Mouse (Mus musculus): ENCODE results near the gene Soat2.

DNA sequence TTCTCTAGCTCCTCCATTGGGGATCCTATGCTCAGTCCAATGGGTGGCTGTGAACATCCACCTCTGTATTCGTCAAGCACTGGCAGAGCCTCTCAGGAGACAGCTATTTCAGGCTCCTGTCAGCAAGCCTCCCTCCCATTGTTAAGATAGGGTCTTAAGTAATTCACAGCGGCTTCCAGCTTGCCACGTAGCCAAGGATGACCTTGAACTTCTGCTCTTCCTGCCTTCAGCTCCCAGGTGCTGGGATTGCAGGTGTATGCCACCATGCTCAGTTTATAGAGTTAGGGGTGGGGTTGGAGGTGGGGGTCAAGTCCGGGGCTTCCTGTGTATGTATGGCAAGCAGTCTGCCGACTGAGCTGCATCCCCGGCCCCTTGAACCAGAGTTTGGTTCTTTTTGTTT lies 61.6 kb downstream of the Soat2 start:
- TF ChIP-seq CTCF (IDR thresholded peaks at IDR 0.05; ENCODE audit: control insufficient read depth, insufficient read depth, insufficient replicate concordance, low read depth, low read length) = no peak
- no peak for TF ChIP-seq POLR2A (IDR thresholded peaks at IDR 0.05; ENCODE audit: control insufficient read depth, low read depth, low read length)
